Mouse (Mus musculus) Muller cell, postnatal 12 days (primary cell): ENCODE data around the gene Klf13.
A peak's percentile ranks its signal among the peaks of the same experiment; 100 is the strongest.

ENCODE experiments used
- DNase-seq: peaks from one replicate; pipeline ENCODE4 v3.0.0-alpha.2; 2015; ENCODE audit errors: inconsistent ontology term

The Klf13 gene

DNA sequence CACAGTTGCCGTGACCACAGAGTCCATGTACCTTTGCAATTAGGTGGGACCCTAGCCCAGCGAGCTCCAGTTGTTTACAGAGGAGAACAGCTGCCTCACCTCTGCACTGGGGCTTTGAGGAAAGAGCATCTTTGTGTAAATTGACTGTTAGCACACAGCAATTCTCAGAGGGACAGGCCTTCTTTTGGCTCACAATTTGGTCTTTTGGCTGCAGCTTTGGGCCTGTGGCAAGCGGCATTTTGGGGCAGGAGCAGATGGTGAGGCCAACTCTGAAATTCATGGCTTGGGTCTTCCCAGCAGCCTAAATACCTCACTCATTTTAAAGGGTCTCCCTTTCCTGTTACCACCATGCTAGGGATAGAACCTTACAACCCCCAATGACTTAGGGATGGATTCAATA lies 10.5 kb upstream of the Klf13 start:
- no peak for DNase-seq

DNA sequence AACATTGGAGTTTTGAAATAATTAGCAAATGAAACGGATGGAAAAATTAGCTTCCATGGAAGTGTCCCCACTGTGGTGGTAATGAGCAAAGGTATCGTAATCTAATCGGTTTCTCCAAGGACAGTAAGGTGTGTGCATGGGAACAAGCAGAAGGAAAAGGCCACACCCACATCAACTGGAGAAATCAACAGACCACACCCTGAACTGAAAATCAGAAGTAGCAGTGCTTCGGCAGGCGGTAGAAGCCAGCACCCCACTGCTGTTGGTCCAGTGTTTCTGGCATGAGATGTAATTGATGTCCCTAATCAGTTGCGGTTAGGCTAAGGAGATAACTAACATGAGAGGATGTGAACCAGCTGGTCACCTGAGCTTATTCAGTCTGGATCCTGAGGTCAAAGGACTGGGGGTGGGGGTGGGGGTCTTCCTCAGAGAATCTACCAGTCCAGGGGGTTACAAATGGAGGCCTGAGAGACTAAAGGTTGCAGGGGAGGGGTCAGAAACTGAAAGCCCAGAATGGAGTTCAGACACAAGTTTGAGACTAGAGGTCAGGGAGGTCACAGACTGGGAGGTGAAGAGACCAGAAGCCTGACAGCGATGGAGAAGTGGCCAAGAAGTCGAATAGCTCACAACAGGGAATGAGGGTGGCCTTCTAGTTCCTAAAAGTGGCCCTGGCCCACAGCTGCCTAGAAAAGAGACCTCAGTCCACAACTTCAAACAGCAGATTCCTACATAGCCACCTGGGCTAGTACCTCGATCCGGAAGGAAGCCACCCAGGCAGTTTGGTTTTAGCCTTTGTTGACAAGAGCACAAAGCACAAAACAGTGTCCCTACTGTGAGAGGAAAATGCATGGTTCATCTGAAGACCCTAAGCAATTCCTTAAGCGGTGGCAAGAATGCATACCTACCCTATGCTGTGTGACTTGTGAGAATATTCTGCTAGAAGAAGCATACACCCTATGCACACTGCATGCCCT lies 9.1 kb upstream of the Klf13 start:
- DNase-seq = no peak

DNA sequence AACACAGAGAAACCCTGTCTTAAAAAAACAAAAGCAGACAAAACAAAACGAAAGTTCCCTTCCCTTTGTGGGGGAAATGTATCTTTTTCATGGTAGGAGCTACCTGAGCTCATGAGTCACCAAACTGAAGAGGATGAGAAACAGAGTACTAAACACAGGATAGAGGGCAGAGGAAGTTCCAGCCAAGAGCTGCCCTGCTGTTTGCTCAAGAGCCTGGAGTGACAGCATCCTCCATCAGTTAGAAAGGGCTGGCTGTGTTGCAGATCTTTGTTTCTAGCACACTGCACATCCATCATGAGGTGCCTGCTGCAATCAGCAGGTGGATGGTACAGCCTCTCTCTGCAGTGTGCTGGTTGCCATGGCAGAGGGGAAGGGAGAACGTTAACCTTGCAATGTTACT lies 5.2 kb upstream of the Klf13 start:
- no peak for DNase-seq

DNA sequence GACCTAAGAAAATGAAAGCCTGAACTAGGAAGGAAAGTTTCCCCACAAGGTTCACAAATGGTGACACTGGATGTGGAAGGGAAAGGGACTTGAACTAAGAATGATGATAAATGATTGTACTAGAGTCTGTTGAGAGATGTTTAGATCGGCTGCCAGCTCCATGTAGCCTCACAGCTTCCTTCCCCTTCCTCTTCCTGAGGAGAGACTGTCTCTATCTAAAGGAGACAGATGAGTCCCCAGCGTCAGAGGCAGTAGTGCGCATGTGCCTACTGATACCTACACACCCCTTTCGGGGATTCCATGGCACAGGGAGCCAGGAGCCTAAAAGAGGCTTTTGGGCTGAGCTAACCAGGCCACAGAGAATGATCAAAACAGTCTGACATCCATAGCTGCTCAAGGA lies 2.8 kb upstream of the Klf13 start:
- DNase-seq = no peak

DNA sequence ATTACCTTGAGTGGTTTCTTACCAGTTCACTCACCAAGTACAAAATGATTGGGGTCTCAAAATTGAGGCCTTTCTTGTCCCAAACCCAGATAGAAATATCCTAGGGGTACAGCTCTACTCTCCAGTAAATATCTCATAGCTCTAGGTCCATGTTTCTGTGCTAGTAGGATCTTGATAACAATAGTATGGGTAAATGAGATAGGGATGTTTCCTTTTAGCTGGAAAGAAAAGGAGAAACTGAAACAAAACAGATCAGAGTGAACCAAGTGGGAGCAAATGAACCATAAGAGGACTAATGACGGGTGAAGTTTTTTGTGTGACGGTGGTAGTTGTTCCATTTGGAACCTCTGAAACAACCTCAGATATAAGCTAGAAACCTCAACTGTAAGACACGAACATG lies 2.3 kb upstream of the Klf13 start:
- no peak for DNase-seq

DNA sequence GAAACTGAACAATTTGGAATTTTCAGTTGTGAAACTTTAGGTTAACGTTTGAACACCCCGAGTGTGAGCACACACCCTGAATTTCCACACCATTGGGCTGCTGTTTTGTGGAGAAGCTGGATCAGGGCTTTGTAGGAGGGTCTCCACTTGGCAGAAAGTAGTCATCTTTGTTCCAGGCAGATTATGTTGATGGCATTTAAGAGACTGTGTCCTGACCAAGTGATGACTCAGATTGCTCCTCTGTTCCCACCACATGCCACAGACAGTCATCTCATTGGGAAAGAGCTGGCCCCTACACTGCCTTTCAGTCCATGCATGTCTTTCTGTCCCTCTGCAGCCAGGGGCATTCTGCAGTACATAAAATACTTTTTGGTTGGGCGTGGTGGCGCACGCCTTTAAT lies 1.6 kb upstream of the Klf13 start:
- DNase-seq = peak; percentile 59

DNA sequence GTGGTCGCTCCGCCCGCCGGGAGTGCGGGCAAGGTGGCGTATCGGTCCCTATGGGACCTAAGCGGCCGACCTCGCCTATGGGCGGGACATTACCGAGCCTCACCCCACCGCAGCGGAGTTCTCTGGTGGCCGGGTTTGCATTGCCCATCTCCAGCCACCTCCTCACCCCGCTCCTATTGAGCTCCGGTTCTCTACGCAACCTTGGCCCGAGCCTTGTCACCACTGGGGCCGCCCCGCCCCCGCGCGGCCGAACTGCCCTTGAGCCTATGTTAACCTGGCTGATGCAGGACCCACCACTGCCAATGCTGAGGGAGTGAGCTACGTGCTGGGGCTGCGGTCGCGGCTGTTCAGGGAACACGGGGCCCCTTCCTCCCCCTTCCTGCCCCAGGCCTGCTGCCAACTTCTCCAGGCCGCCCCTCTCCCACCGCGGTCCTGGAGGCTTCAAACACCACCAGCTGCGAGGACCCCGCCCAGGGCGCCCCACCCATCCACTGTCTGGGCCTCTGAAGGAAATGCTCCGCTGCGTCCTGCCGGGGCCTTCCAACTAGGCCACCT lies 759 bp upstream of the Klf13 start:
- peak; percentile 79 for DNase-seq

DNA sequence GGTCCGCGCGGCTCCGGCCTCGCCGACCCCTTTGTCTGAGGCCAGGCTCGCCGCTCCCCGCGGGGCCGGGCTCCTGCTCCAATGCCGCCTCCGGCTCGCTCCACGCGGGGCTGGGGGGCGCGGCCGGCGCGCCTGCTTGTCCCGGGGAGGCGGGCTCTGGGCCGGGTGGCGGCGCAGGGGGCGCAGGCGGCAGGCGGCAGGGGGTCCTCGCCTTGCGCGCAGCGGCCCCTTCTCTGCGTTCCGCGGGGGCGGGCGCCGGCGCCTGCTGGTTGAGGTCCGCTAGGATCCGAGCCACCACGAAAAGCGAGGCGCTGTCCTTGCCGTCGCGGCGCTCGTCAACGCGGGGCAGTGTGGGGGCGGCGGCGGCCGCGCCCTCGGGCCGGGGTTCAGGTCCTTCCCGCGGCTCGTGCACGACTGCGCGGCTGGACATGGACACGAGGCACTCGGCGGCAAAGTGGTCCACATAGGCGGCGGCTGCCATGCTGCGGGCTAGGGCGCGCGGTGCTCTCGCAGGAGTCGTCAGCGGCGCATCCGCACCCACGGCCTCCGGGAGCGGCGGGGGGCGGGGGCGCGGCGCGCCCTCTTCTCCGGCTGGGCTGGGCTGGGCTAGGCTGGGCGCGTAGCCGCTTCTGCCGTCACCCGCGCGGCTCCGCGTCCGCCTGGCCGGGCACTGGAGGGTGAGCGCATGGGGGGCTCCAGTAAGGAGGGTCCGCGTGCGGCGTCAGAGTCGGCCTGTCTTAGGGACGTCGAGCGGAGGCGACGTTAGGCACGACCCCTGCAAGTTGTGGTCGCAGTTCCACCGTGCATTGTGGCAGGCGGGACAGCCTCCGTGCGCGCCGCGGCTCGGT lies 425 bp downstream of the Klf13 start:
- peak; percentile 73 for DNase-seq

DNA sequence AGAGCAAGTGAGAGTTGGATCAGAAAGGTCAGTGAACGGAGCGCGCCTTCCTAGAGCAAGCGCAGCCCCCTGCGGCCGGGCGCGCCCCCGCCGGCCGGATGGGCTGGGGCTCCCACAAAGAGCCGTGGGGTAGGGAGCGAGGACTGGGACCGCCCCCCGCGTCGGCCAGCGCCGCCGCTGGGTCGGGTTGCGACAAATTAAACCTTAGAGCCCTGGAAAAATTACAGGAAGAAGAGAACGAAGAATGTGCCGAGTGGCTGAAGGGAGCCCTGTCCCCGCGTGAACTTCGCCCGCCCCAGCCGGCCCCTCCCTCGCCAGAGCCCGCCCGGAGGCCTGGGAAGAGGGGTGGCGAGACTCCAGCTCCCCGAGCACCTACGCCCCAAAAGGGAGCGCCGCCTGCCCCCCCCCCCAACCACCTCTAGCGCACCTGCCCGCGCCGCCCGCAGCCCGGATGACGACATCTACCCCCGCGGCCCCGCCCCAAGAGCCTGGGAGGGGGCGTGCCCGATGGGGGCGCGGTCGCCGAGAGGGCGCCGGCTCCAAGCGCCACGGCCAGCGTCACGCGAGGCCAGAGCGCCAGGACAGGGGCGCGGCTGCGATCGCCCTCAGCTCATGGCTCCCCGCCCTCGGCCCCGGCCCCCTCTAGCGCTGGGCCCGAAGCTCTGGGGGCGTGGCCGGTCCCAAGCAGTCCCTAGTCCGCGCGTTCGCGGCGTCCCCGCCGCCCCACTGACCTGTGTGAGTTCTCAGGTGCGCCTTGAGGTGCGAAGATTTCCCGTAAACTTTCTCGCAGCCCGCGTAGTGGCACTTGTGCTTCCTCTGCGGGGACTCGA lies 1.3 kb downstream of the Klf13 start:
- peak; percentile 91 for DNase-seq

DNA sequence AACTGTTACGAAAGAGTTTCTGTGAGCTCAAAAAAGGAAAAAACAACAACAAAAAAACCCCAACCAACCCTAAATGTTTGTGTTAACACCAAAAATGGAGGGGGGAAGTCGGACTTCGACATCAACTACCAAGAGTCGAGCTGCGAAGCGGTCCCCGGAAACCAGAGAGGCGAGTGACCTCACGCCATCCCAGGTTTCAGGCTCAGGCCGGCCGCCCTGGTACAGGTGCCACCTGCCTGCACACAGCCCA lies 1.8 kb downstream of the Klf13 start:
- no peak for DNase-seq

DNA sequence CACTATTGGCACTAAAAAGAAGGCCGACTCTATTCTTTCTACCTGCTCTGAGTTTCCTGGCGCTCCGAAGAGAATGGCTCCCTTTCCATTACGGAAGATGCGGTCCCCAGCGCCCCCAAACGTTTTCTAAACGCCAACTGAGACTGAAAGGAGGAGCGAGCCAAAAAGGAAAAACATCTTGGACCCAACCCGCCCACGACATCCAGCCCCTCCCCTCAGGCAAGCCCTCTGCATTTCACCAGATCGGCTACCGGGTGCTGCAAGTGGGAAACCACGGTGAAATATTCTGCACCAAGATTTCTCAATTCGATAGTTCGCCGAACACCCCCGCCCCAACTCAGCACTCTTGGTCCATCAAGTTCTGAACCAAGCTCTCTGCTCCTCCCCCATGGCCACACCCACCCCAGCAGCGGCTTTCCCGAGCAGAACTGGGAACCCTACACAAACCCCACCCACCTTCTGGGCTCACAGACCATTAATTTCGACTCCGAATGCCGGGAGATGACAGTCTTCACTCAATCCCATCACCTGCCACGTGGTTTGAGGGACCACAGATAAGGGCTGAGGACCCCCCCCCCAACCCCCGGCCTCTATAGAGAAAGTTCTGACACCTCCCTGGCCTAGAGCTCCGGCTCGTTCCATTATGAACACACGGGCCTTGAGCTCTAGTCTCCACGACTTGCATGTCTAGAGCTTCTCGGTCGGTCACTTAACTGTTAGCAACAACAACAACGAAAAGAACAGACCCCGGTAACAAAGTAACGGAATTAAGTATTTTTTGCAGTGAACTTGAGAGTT lies 2.3 kb downstream of the Klf13 start:
- peak; percentile 89 for DNase-seq

DNA sequence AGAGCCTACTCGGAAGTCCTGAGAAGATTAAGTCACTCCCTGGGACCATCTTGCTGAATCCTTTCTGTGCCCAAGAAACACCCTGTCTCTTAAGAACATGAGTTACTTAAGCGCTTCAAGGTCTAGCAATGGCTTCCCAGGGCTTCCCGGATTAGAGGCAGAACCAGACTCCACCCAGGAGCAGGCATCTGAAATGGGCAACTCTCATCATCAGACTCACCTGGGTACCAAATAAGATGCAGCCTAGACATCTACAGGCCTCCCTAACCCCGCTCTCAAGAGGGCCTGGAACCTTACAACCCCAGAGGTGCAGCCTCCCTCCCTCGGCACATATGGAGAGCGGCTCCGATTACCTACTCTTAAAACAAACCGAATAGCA lies 2.9 kb downstream of the Klf13 start:
- DNase-seq = peak; percentile 36

DNA sequence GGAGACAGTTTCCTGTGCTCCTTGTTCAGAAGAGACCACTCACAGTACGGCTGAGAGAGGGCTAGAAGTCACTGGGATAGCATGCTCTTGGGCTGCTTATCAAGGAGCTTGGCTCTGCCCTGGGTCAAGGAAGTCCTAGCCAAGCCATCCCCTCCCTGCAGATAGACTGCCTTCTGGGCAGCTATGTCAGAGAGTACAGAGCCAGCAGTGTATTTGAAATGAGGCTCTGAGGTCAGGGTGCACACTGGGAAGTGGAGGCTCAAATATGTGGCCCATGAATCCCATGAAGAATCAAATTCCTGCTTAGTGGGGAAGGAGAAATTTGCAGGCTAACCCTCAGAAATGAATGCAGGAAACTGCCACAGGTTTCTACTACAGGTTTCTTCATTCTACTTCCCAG lies 4.2 kb downstream of the Klf13 start:
- DNase-seq = peak; percentile 41

DNA sequence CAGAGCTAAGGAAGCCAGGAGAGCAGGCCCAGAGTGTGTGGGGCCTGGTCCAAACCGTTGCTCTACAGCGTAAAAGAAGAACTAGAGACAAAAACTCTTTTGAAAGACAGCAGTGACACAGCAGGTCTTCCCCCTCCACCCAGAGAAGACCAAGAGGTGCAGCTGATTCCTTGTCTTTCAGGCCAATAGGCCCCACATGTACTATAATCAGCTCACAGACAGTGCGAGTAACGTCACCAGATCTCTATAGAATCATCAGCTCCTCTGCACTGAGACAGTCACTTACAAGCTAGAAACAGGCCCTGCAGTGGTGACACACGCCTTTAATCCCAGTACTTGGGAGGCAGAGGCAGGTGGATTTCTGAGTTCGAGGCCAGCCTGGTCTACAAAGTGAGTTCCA lies 4.8 kb downstream of the Klf13 start:
- DNase-seq = no peak

DNA sequence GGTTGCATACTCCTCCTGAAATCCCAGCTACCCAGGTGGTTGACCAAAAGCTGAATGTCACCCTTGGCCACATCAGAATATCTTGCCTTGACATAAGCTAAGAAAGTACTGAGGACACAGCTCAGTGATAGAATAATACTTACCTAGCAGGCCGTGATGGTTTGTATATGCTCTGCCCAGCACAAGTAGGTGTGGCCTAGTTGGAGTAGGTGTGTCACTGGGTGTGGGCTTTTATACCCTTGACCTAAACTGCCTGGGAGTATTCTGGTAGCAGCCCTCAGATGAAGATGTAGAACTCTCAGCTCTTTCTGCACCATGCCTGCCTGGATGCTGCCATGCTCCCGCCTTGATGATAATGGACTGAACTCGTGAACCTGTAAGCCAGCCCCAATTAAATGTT lies 6.3 kb downstream of the Klf13 start:
- DNase-seq = no peak

DNA sequence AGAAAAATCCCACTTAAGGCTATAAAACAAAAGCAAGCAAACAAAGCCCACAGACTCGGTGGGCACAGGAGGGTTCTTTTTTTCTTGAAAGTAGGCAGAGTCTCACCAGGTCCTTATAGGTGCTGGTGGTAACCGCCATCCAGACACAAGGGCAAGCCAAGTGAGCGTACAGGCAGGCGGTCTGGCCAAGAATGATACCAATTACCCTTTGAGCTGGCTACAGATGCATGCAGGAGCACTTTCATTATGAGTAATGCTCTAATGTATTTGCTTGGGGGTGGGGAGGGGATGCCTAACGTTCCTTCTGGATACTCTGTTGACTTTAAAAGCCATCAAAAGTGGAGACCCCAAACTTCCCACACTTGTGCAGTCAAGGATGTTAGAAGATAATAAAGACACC lies 7.9 kb downstream of the Klf13 start:
- peak; percentile 57 for DNase-seq

DNA sequence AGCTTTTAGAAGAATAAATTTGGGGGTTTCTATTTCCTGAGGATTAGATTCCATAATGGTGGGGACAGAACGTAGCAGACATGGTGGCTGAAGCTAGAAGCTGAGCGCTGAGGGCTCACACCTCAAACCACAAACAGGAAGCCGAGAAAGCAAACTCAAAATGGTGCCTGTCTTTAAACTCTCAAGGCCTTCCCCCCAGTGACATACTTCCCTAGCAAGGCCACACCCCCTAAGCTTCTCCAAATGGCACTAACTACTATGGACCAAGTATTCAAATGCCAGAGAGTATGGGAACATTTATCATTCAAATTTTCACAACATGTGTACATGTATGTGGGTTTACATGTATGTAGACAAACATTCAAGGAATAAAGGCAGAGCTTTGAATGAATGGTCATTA lies 8.6 kb downstream of the Klf13 start:
- no peak for DNase-seq

DNA sequence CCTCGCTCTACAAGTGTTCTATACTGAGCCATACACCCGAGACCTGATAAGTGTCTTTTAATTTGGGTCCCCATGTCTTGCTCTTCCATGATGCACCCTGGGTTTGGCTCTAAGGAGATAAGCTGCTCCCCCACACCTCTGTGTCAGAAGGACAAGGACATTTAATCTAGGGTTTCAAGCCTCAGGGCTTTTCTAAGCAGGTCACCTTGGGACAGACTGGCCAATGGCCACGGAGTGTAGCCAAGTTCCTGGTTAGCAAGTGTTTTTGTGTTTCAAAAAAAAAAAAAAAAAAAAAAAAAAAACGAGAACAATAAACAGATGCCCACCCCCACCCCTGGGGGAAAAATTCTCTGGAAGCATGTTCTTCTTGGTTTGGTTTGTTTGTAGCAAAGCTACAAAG lies 9.6 kb downstream of the Klf13 start:
- DNase-seq = peak; percentile 68

DNA sequence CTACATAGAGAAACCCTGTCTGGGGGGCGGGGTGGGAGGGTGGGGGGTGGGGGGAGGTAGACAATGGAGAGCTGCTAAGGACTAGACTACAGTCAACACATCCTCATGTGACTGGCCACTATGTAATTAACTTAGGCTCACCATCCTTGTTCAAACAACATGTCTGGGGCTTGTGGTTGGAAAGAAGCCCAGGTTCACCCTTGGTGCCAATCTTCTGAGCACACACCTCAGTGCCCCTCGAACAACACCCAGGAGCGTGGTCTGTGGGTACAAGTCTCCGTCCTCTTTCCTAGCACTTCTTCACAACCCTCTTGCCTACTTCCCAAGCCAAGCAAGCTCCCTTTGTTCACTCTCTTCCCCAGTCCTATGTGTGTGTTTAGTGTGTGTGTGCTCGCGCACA lies 11.6 kb downstream of the Klf13 start:
- DNase-seq = no peak

DNA sequence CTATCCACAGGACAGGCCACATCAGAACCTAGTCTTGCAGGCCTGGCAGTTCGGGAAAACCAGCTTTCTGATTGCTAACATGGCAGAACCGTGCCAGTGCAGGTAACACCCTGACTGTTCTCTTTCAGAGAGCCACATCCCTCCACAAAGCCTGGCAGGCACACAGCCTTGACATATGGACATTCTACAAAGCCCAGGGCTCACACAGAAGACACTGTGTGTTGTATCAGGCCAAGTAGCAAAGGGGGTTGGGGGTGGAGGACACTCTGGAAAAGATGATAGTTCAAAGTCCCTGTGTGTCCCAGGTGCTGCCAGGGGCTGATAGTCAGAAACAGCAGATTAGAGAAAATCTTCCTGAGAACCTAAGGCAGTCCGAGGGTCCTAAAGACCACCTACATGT lies 12.2 kb downstream of the Klf13 start:
- no peak for DNase-seq
